Mouse (Mus musculus): ENCODE data around the gene Enpp3. TPM values are rescaled to one million over a fixed set of nuclear protein-coding genes. Genes with fewer than 3 reads are reported as not detected.

Enpp3 gene
- polyA plus RNA-seq, 1 experiment from 2014 or later: 4.1 TPM

DNA sequence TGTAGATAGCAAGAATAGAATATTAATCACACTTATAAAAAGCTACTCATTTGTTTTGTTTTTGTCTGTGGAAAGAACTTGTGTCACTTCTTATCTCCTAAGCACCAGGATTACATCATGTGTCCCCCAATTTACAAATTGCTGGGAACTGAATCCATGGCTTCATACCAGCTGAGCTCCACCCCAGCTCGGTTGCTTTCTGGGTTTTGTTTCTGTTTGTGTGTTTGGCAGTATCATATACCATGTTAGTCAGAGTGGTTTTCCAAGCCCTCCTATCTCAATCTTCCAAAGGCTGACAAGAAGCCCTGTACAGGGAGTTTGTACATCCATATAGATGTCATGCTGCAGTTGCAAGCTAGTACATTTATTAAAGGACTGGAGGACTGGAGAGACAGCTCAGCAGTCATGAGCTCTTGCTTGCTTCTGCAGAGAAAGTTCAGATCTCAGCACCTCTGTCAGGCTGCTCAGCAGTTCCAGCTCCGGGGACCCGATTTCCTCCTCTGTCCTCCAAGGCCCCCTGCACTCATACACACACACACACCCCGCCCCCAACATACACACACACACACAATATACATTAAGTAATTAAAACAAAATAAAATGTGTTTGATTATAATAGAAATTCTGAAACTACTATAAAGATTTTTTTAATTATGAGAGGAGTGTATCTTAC, 6.1 kb downstream of the Enpp3 start:
- no peaks in the 10 kb centered on the region for H3K9me3 ChIP-seq (ENCODE audit: control insufficient read depth, low read length)
- H3K27me3 ChIP-seq (ENCODE audit: control insufficient read depth, insufficient read depth, low read length): no peaks in the 10 kb centered on the region
- WGBS: 55% methylated on average over 4 of the region's 4 CpGs
- peaks cover 9% of the 10 kb centered on the region for H3K4me1 ChIP-seq (replicated peaks; ENCODE audit: control insufficient read depth, insufficient read depth, low read length)
- no peak overlapping the region for H3K27ac ChIP-seq (ENCODE audit: low read depth, low read length)
- no peak overlapping the region for H3K9ac ChIP-seq (ENCODE audit: low read length)
- H3K36me3 ChIP-seq (ENCODE audit: control insufficient read depth, insufficient read depth, low read length): no peaks in the 10 kb centered on the region
- H3K4me3 ChIP-seq (ENCODE audit: low read depth, low read length): no peak overlapping the region
- no peak for DNase-seq (ENCODE audit: low spot score)
- peak; percentile 43; the same call in 1 of the 2 replicates for ATAC-seq (replicated peaks; ENCODE audit: low FRiP score)
- no peak overlapping the region for H3K4me2 ChIP-seq (ENCODE audit: low read depth, low read length, severe bottlenecking)

DNA sequence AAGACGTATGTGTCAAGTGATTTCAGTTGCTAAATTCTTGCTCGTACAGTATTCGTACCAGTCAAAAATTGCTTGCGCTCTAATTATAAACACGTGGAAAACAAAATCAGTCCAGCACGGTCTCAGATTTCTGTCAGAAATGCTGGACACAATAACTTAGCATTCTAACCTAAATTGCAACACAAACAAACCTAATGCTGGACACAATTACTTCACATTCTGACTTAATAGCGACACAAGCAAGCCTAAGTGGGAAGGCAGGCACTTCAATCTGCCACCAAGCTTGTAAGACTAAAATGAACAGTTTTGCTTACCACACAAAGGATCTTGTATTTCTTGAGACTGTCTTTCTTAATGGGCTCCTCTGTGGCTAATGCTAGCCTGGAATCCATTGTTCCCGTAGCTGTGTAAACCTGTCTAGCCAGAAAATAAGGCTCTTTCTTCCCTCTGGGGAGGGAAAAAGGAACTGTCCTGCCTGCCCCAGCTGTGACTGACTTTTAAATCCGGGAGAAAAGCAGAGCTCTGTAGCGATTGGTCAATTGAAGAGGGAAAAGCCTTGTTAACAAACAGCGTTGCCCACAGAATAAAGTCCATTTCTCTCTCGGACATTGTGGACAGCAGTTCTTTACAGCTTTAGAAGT, 6.8 kb downstream of the Enpp3 start:
- Histone ChIP-seq H3K9ac (ENCODE audit: low read length) (peak overlapping the region; percentile 52), H3K27me3 (ENCODE audit: control insufficient read depth, insufficient read depth, low read length) (no peaks in the 10 kb centered on the region), H3K9me3 (ENCODE audit: control insufficient read depth, low read length) (no peaks in the 10 kb centered on the region), H3K4me3 (ENCODE audit: low read depth, low read length) (peak overlapping the region; percentile 7; the same call in 1 of the 2 replicates), H3K4me1 (replicated peaks; ENCODE audit: control insufficient read depth, insufficient read depth, low read length) (peaks cover 9% of the 10 kb centered on the region), H3K36me3 (ENCODE audit: control insufficient read depth, insufficient read depth, low read length) (no peaks in the 10 kb centered on the region), H3K27ac (ENCODE audit: low read depth, low read length) (no peak overlapping the region), H3K4me2 (ENCODE audit: low read depth, low read length, severe bottlenecking) (peak overlapping the region; percentile 44; the same call in 1 of the 2 replicates)
- DNase-seq (ENCODE audit: low spot score): peak; percentile 54
- peak; percentile 83 for ATAC-seq (replicated peaks; ENCODE audit: low FRiP score)
- WGBS: 8% methylated on average over 12 of the region's 12 CpGs

DNA sequence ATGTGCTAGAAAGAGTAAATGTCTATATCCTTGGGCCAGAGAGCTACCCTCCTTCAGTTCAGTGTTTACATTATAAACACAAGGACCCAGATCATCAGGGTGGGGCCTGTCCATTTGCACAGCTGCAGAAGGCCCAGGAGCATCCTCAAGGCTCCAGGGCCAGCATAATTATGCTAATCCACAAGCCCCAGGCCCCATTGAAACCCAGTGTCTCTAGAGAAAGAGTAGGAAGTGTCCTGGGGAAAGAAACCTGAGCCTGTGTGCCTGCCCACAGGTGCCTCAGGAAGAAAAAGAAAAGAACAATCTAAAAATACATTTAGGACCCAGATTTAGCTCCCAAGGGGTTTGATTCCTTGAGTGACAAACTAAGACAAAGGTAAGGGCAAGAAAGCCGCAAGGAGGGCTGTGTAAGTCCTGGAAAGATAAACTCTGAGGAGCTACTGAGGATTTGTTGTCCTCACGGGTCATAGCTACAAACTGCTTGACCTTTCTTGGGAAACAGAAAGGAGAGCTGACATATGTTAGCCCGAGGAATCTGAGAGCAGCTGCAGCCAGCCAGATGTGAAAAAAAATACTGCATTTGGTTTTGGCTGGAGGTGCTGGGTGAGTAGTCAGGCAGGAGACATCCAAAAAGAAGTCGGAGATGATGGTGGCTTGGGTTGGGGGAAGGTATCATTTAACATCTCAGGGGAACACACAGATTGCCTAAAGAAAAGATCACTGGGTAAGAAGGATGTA, 7.8 kb downstream of the Enpp3 start:
- ATAC-seq (replicated peaks; ENCODE audit: low FRiP score): no peak
- peak overlapping the region; percentile 44; the same call in 1 of the 2 replicates for H3K4me2 ChIP-seq (ENCODE audit: low read depth, low read length, severe bottlenecking)
- no peak overlapping the region for H3K4me3 ChIP-seq (ENCODE audit: low read depth, low read length)
- H3K36me3 ChIP-seq (ENCODE audit: control insufficient read depth, insufficient read depth, low read length): no peaks in the 10 kb centered on the region
- no peak overlapping the region for H3K9ac ChIP-seq (ENCODE audit: low read length)
- no peak overlapping the region for H3K27ac ChIP-seq (ENCODE audit: low read depth, low read length)
- no peaks in the 10 kb centered on the region for H3K9me3 ChIP-seq (ENCODE audit: control insufficient read depth, low read length)
- no peaks in the 10 kb centered on the region for H3K27me3 ChIP-seq (ENCODE audit: control insufficient read depth, insufficient read depth, low read length)
- WGBS: 2% methylated on average over 4 of the region's 4 CpGs
- H3K4me1 ChIP-seq (replicated peaks; ENCODE audit: control insufficient read depth, insufficient read depth, low read length): peaks cover 9% of the 10 kb centered on the region
- no peak for DNase-seq (ENCODE audit: low spot score)

DNA sequence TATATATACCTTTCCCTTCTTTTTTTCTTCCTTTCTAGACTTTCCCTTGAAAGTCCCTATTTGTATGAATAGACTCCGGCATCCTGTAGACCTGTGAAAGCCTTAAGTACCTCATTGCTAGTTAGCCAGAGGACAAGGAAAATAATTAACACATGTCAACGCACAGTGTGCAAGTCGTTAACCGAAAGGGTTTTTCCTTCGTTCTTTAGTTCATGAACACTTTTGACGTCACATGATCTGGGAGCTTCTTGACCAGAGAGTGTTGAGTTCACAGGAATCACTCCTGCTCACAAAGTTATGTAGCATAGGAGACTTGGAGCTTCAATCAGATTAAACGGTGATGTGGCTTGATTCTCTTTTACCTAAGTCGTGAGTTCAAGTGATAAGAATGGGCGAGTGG, 10.3 kb downstream of the Enpp3 start:
- Histone ChIP-seq H3K27me3 (ENCODE audit: control insufficient read depth, insufficient read depth, low read length) (no peaks in the 10 kb centered on the region), H3K27ac (ENCODE audit: low read depth, low read length) (no peak overlapping the region), H3K4me3 (ENCODE audit: low read depth, low read length) (no peak overlapping the region), H3K9ac (ENCODE audit: low read length) (no peak overlapping the region), H3K4me2 (ENCODE audit: low read depth, low read length, severe bottlenecking) (no peak overlapping the region), H3K9me3 (ENCODE audit: control insufficient read depth, low read length) (no peaks in the 10 kb centered on the region), H3K36me3 (ENCODE audit: control insufficient read depth, insufficient read depth, low read length) (no peaks in the 10 kb centered on the region), H3K4me1 (replicated peaks; ENCODE audit: control insufficient read depth, insufficient read depth, low read length) (peaks cover 9% of the 10 kb centered on the region)
- 76% methylated on average over 9 of the region's 9 CpGs for WGBS
- no peak for ATAC-seq (replicated peaks; ENCODE audit: low FRiP score)
- DNase-seq (ENCODE audit: low spot score): no peak

DNA sequence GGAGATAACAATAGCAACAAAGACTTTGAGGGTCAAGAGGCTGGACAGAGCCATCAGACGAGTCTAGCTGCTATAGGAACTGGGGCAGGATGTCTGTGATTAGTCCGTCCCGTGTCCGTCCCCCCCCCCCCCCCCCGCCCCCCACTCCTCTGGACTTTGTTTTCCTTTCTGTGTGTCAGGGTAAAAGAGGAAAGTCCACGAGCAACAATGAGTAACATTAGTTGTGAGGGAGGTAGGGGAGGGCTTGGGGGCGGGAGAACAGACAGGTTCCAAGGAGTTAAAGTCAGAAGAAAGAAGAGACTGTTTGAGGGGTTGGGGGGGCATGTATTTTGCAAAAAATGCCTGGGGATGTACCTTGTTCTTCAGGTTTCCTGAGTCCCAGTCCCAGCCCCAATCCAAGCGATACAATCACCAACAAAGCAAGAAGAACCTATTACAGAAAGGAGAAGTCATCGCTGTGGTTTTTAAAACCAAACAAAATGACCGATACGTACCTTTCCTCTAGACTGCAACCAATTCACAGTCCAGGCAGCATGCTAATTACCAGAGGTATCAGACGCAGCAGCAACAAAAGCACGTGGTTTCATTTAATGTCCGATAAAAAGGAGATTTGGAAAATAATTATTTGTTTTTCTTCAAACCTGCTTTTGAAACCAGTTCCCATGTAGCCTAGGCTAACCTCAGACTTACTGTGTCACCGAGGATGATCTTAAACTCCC, 11.1 kb downstream of the Enpp3 start:
- H3K9ac ChIP-seq (ENCODE audit: low read length): no peak overlapping the region
- H3K9me3 ChIP-seq (ENCODE audit: control insufficient read depth, low read length): no peaks in the 10 kb centered on the region
- DNase-seq (ENCODE audit: low spot score): no peak
- no peaks in the 10 kb centered on the region for H3K27me3 ChIP-seq (ENCODE audit: control insufficient read depth, insufficient read depth, low read length)
- no peak overlapping the region for H3K4me3 ChIP-seq (ENCODE audit: low read depth, low read length)
- H3K27ac ChIP-seq (ENCODE audit: low read depth, low read length): no peak overlapping the region
- 68% methylated on average over 13 of the region's 15 CpGs for WGBS
- no peak overlapping the region for H3K4me2 ChIP-seq (ENCODE audit: low read depth, low read length, severe bottlenecking)
- ATAC-seq (replicated peaks; ENCODE audit: low FRiP score): no peak
- H3K36me3 ChIP-seq (ENCODE audit: control insufficient read depth, insufficient read depth, low read length): no peaks in the 10 kb centered on the region
- H3K4me1 ChIP-seq (replicated peaks; ENCODE audit: control insufficient read depth, insufficient read depth, low read length): peaks cover 9% of the 10 kb centered on the region

DNA sequence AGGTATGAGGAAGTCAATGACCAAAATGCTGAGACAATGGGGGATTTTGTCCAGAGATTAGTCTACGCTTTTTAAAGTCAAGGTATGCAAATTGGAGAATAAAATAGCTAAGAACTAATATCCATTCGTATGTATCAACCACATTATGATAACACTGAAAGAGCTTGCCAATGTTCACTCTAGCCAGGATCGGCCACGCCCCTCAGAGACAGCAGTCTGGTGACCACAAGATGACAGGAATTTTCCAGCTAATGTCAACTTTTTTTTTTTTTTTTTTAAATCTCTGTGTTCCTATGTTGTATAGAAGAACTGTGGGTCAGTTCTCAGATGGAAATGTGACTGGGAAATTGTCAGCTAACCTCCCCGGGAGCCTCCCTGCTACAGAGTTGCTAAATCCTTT, 12.2 kb downstream of the Enpp3 start:
- peaks cover 5% of the 10 kb centered on the region; the same call in 1 of the 2 replicates for H3K4me1 ChIP-seq (replicated peaks; ENCODE audit: control insufficient read depth, insufficient read depth, low read length)
- no peak overlapping the region for H3K4me3 ChIP-seq (ENCODE audit: low read depth, low read length)
- no peak overlapping the region for H3K4me2 ChIP-seq (ENCODE audit: low read depth, low read length, severe bottlenecking)
- H3K36me3 ChIP-seq (ENCODE audit: control insufficient read depth, insufficient read depth, low read length): no peaks in the 10 kb centered on the region
- DNase-seq (ENCODE audit: low spot score) (no peak), ATAC-seq (replicated peaks; ENCODE audit: low FRiP score) (no peak)
- no peak overlapping the region for H3K9ac ChIP-seq (ENCODE audit: low read length)
- no peaks in the 10 kb centered on the region for H3K27me3 ChIP-seq (ENCODE audit: control insufficient read depth, insufficient read depth, low read length)
- H3K9me3 ChIP-seq (ENCODE audit: control insufficient read depth, low read length): no peaks in the 10 kb centered on the region
- 91% methylated on average over 5 of the region's 5 CpGs for WGBS
- no peak overlapping the region for H3K27ac ChIP-seq (ENCODE audit: low read depth, low read length)

DNA sequence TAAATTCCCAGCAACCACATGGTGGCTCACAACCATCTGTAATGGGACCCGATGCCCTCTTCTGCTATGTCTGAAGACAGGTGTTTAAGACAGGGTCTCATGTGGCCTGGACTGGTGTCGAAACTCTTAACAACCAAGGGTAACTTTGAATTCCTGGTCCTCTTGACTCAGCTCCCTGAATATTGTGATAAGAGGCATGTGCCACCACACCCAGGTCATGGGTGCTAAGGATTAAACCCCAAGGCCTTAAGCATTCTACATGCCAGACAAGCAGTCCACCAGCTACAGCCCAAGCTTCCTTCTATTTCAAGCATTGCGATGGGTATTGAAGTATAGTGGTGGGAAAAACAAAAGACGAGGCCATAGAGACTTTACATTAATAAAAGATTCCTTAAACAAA, 14.5 kb downstream of the Enpp3 start:
- H3K9ac ChIP-seq (ENCODE audit: low read length): no peak overlapping the region
- no peaks in the 10 kb centered on the region for H3K36me3 ChIP-seq (ENCODE audit: control insufficient read depth, insufficient read depth, low read length)
- H3K4me1 ChIP-seq (replicated peaks; ENCODE audit: control insufficient read depth, insufficient read depth, low read length): no peaks in the 10 kb centered on the region
- no peak overlapping the region for H3K4me2 ChIP-seq (ENCODE audit: low read depth, low read length, severe bottlenecking)
- H3K27me3 ChIP-seq (ENCODE audit: control insufficient read depth, insufficient read depth, low read length): no peaks in the 10 kb centered on the region
- H3K9me3 ChIP-seq (ENCODE audit: control insufficient read depth, low read length): no peaks in the 10 kb centered on the region
- H3K27ac ChIP-seq (ENCODE audit: low read depth, low read length): no peak overlapping the region
- DNase-seq (ENCODE audit: low spot score): no peak
- no peak for ATAC-seq (replicated peaks; ENCODE audit: low FRiP score)
- H3K4me3 ChIP-seq (ENCODE audit: low read depth, low read length): no peak overlapping the region
- 92% methylated on average over 4 of the region's 4 CpGs for WGBS

DNA sequence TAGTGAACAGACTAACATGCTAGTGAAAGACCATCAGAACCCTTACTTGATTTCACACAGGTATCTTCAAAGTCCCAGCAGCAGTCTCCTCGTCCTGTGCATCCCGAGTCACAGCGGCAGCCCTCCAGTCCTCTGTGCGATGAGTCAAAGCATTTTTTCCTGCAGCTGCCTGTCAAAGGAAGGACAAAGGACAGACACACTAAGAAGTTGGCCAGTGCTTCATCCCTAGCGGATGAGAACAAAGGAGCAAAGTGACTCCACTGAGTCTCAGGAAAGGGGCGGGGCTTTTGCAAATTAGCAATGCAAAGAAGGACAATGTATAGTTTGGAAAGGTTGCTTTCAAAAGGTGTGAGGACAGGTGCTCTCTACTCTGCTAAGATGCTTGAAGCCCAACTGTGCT, 16.5 kb downstream of the Enpp3 start:
- no peak overlapping the region for H3K4me2 ChIP-seq (ENCODE audit: low read depth, low read length, severe bottlenecking)
- H3K27ac ChIP-seq (ENCODE audit: low read depth, low read length): no peak overlapping the region
- no peak for DNase-seq (ENCODE audit: low spot score)

More for the DNA sequence above, 16.5 kb downstream of the Enpp3 start:
- no peak overlapping the region for H3K9ac ChIP-seq (ENCODE audit: low read length)
- 22% methylated on average over 6 of the region's 6 CpGs for WGBS
- no peaks in the 10 kb centered on the region for H3K27me3 ChIP-seq (ENCODE audit: control insufficient read depth, insufficient read depth, low read length)
- H3K36me3 ChIP-seq (ENCODE audit: control insufficient read depth, insufficient read depth, low read length): no peaks in the 10 kb centered on the region
- no peak for ATAC-seq (replicated peaks; ENCODE audit: low FRiP score)
- no peak overlapping the region for H3K4me3 ChIP-seq (ENCODE audit: low read depth, low read length)
- H3K4me1 ChIP-seq (replicated peaks; ENCODE audit: control insufficient read depth, insufficient read depth, low read length): no peaks in the 10 kb centered on the region
- H3K9me3 ChIP-seq (ENCODE audit: control insufficient read depth, low read length): no peaks in the 10 kb centered on the region
